Mouse (Mus musculus) neural tube, postnatal 0 days (tissue): Measurements from ENCODE around the gene Hist1h2ae. TPM values are rescaled to one million over a fixed set of nuclear protein-coding genes. Genes with fewer than 3 reads are reported as not detected.

ENCODE experiments used
- microRNA-seq: library from miRNA; unstranded; fragments of <30 nt; microRNA quantifications from one replicate; pipeline ENCODE4, GENCODE M21; 2016
- polyA plus RNA-seq: library from polyadenylated mRNA; unstranded; fragments of >200 nt; fragmentation: Nextera tagmentation; extraction: Ambion mirVana; gene quantifications from 2 replicates; pipeline ENCODE4 v1.2.1, GENCODE M21; 2015

Gene Hist1h2ae
- polyA plus RNA-seq, 1 experiment from 2014 or later = 9.3 TPM

Small RNAs within 50 kb of the gene (microRNA-seq; reads per million reads assigned to microRNA genes)
- gene Gm44297 (not detected), gene Gm44359 (not detected), gene Gm44394 (not detected)

Other genes with a start within 250 kb of the Hist1h2ae start
- 28.9 and 30.1 TPM in 2 replicates for gene Zfp322a, start 202.0 kb downstream of the Hist1h2ae start, polyA plus RNA-seq
- 7.2 and 8.3 TPM in 2 replicates for gene Abt1, start 147.4 kb downstream of the Hist1h2ae start, polyA plus RNA-seq
- gene Btn1a1, start 105.3 kb downstream of the Hist1h2ae start, polyA plus RNA-seq = 0.11 and 0.19 TPM in 2 replicates
- gene Btn2a2, start 82.4 kb downstream of the Hist1h2ae start, polyA plus RNA-seq = 0.09 TPM in 1 of 2 replicates, not detected in the other
- 0.92 and 4.6 TPM in 2 replicates for gene Hist1h4h, start 40.2 kb downstream of the Hist1h2ae start, polyA plus RNA-seq
- 1.7 TPM in 1 of 2 replicates, not detected in the other for gene Hist1h2af, start 37.3 kb downstream of the Hist1h2ae start, polyA plus RNA-seq
- 1.3 TPM in 1 of 2 replicates, not detected in the other for gene Hist1h3g, start 35.8 kb downstream of the Hist1h2ae start, polyA plus RNA-seq
- 0.09 and 0.36 TPM in 2 replicates for gene Hist1h2bh, start 27.8 kb downstream of the Hist1h2ae start, polyA plus RNA-seq
- gene Hist1h3f, start 27.2 kb downstream of the Hist1h2ae start, polyA plus RNA-seq = 0.21 TPM in 1 of 2 replicates, not detected in the other
- gene Hist1h4f, start 19.6 kb downstream of the Hist1h2ae start, polyA plus RNA-seq = not detected in 2 replicates
- gene Hist1h1d, start 18.0 kb downstream of the Hist1h2ae start, polyA plus RNA-seq = 0.09 and 0.13 TPM in 2 replicates
- 1.5 and 2.0 TPM in 2 replicates for gene Hist1h3e, start 8.9 kb downstream of the Hist1h2ae start, polyA plus RNA-seq
- 1.5 and 3.0 TPM in 2 replicates for gene Hist1h2bg, start 176 bp upstream of the Hist1h2ae start, polyA plus RNA-seq
- 0.65 TPM in 1 of 2 replicates, not detected in the other for gene Hist1h2bf, start 3.0 kb upstream of the Hist1h2ae start, polyA plus RNA-seq
- not detected in 2 replicates for gene Hist1h2ad, start 3.2 kb upstream of the Hist1h2ae start, polyA plus RNA-seq
- 0.58 and 0.66 TPM in 2 replicates for gene Hist1h3d, start 4.5 kb upstream of the Hist1h2ae start, polyA plus RNA-seq
- 25.2 and 28.2 TPM in 2 replicates for gene Hist1h4d, start 10.4 kb upstream of the Hist1h2ae start, polyA plus RNA-seq
- gene Hist1h2be, start 49.9 kb upstream of the Hist1h2ae start, polyA plus RNA-seq = 0.80 and 0.89 TPM in 2 replicates
- 7.7 and 9.3 TPM in 2 replicates for gene Hist1h1e, start 51.3 kb upstream of the Hist1h2ae start, polyA plus RNA-seq
- 0.19 and 0.41 TPM in 2 replicates for gene Hist1h2ac, start 112.7 kb upstream of the Hist1h2ae start, polyA plus RNA-seq
- gene Hist1h2bc, start 113.0 kb upstream of the Hist1h2ae start, polyA plus RNA-seq = 37.8 and 45.4 TPM in 2 replicates
- not detected in 2 replicates for gene Hist1h1t, start 124.6 kb upstream of the Hist1h2ae start, polyA plus RNA-seq
- 2.4 and 3.7 TPM in 2 replicates for gene Hist1h4c, start 127.2 kb upstream of the Hist1h2ae start, polyA plus RNA-seq
- 6.6 and 7.2 TPM in 2 replicates for gene Hfe, start 139.6 kb upstream of the Hist1h2ae start, polyA plus RNA-seq
- gene Hist1h1c, start 167.6 kb upstream of the Hist1h2ae start, polyA plus RNA-seq = 16.4 and 22.5 TPM in 2 replicates
- gene Hist1h3c, start 174.4 kb upstream of the Hist1h2ae start, polyA plus RNA-seq = not detected in 2 replicates
- 0.62 TPM in 1 of 2 replicates, not detected in the other for gene Hist1h2bb, start 175.5 kb upstream of the Hist1h2ae start, polyA plus RNA-seq
- gene Hist1h2ab, start 179.9 kb upstream of the Hist1h2ae start, polyA plus RNA-seq = 2.7 and 4.7 TPM in 2 replicates
- gene Hist1h3b, start 181.0 kb upstream of the Hist1h2ae start, polyA plus RNA-seq = 0.58 TPM in 1 of 2 replicates, not detected in the other
- 1.2 TPM in 1 of 2 replicates, not detected in the other for gene Hist1h4b, start 185.8 kb upstream of the Hist1h2ae start, polyA plus RNA-seq
- 0.54 TPM in 1 of 2 replicates, not detected in the other for gene Hist1h4a, start 190.0 kb upstream of the Hist1h2ae start, polyA plus RNA-seq
- 0.66 and 0.94 TPM in 2 replicates for gene Hist1h3a, start 191.2 kb upstream of the Hist1h2ae start, polyA plus RNA-seq
- gene Hist1h1a, start 192.4 kb upstream of the Hist1h2ae start, polyA plus RNA-seq = 0.50 and 0.66 TPM in 2 replicates
- gene Trim38, start 198.7 kb upstream of the Hist1h2ae start, polyA plus RNA-seq = not detected in 2 replicates
- not detected in 2 replicates for gene Slc17a2, start 235.8 kb upstream of the Hist1h2ae start, polyA plus RNA-seq